Mouse (Mus musculus) midbrain, postnatal 0 days (tissue): ENCODE measurements around the gene Gm10382. TPM values are rescaled to one million over a fixed set of nuclear protein-coding genes. Genes with fewer than 3 reads are reported as not detected.

Experiments used
- ATAC-seq: fragments of 200-750 bp; cut with Nextera tagmentation; 2 replicates; pipeline ENCODE4 v1.8.0; 2017; ENCODE audit warnings: moderate number of reproducible peaks, mild to moderate bottlenecking, moderate TSS enrichment, moderate library complexity; ENCODE audit not compliant: low FRiP score
- DNase-seq: peaks from one replicate; pipeline ENCODE4 v3.0.0-alpha.2; 2015; ENCODE audit warnings: low spot score
- H3K27ac ChIP-seq: fragments of 300-500 bp; sonication (generic); 2 replicates; pipeline ENCODE4 v1.5.1; 2014; ENCODE audit warnings: low read depth, mild to moderate bottlenecking, low read length, mixed read lengths
- H3K27me3 ChIP-seq: fragments of 300-500 bp; sonication (generic); 2 replicates; pipeline ENCODE4 v1.6.1; 2014; ENCODE audit warnings: low read length, control low read depth, mixed read lengths; ENCODE audit not compliant: insufficient read depth
- H3K36me3 ChIP-seq: fragments of 300-500 bp; sonication (generic); 2 replicates; pipeline ENCODE4 v1.6.1; 2014; ENCODE audit warnings: low read length, control low read depth, mixed read lengths; ENCODE audit not compliant: insufficient read depth
- H3K4me1 ChIP-seq: fragments of 300-500 bp; sonication (generic); 2 replicates; pipeline ENCODE4 v1.6.1; 2014; ENCODE audit warnings: mild to moderate bottlenecking, control low read depth, antibody characterized with exemption, low read length, mixed read lengths; ENCODE audit not compliant: insufficient read depth
- H3K4me2 ChIP-seq: fragments of 300-500 bp; sonication (generic); 2 replicates; pipeline ENCODE4 v1.6.1; 2014; ENCODE audit warnings: low read depth, mild to moderate bottlenecking, low read length, mixed read lengths; ENCODE audit not compliant: poor library complexity, severe bottlenecking
- H3K4me3 ChIP-seq: fragments of 300-500 bp; sonication (generic); 2 replicates; pipeline ENCODE4 v1.5.1; 2014; ENCODE audit warnings: low read depth, mild to moderate bottlenecking, low read length, moderate library complexity
- H3K9ac ChIP-seq: fragments of 300-500 bp; sonication (generic); replicated peaks from 2 replicates; pipeline ENCODE4 v1.6.1; 2014; ENCODE audit warnings: mild to moderate bottlenecking, low read length, moderate library complexity, mixed read lengths; ENCODE audit not compliant: poor library complexity, severe bottlenecking
- H3K9me3 ChIP-seq: fragments of 300-500 bp; sonication (generic); 2 replicates; pipeline ENCODE4 v1.6.1; 2016; ENCODE audit warnings: low read length, control low read depth
- CTCF ChIP-seq: IDR thresholded peaks from 2 replicates; pipeline ENCODE4 v1.5.1; 2016; ENCODE audit warnings: antibody characterized with exemption, mild to moderate bottlenecking
- WGBS: fragments of 180-500 bp; shearing (Covaris S2); extraction: QIAGEN DNeasy Blood & Tissue Kit; methylation state at CpG from one replicate; pipeline ENCODE4 v1.1.7; 2014; 5-methylcytosine and 5-hydroxymethylcytosine counted together
- polyA plus RNA-seq: library from polyadenylated mRNA; unstranded; fragments of >200 nt; fragmentation: Nextera tagmentation; extraction: Ambion mirVana; gene quantifications from 2 replicates; pipeline ENCODE4 v1.2.1, GENCODE M21; 2015
- total RNA-seq: library from RNA; depleted of rRNA; stranded (reverse); fragments of >200 nt; gene quantifications from 2 replicates; pipeline ENCODE4 v1.2.3, GENCODE M21; 2014

The Gm10382 gene
- total and polyA plus RNA-seq, 2 experiments from 2014 or later = 0.83 TPM; not detected in 1

DNA sequence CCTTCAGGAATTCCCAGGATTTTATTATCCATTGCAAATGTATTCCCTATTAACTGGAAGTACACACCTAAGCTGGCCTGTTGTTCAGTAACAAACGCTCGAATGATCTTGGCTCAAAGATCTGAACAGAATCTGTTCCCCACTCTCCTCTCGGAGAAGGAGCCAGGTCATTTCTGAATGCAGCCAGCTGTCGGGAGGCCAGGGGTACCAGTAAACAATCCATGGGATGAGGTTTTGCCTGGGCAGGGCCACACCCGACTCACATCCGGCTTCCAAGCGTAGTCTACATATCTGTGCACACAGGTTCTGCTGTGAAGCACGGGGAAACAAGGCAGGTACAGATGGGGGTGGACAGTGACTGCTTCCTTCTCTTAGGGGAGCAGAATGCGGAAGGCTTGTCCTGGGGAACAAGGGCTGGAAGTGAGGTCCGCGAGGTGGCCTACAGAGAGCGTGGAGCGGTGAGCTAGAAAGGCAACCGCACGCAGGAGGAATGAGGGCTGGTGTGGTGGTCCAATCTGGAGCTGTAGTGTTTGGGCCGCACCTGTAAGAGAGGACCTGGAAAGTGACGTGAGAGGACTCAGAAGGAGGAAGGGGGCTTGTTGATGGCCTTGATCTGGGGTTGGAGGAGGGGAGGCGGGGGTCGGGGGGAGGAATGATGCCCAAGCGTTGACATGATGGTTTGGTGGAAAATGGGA is 17.3 kb downstream of the Gm10382 start:
- peak overlapping the region; percentile 98 for H3K27ac ChIP-seq
- 1% methylated on average over 20 of the region's 20 CpGs for WGBS
- peak overlapping the region; percentile 73 for H3K4me2 ChIP-seq
- H3K4me3 ChIP-seq = peak overlapping the region; percentile 47
- ATAC-seq = no peak
- peak; percentile 59 for DNase-seq
- peak overlapping the region; percentile 73 for H3K9ac ChIP-seq
- no peaks in the 10 kb centered on the region for H3K36me3 ChIP-seq
- no peaks in the 10 kb centered on the region for H3K27me3 ChIP-seq
- H3K9me3 ChIP-seq = no peaks in the 10 kb centered on the region
- H3K4me1 ChIP-seq = peaks cover 8% of the 10 kb centered on the region; the same call in 1 of the 2 replicates
- TF ChIP-seq CTCF = no peak

DNA sequence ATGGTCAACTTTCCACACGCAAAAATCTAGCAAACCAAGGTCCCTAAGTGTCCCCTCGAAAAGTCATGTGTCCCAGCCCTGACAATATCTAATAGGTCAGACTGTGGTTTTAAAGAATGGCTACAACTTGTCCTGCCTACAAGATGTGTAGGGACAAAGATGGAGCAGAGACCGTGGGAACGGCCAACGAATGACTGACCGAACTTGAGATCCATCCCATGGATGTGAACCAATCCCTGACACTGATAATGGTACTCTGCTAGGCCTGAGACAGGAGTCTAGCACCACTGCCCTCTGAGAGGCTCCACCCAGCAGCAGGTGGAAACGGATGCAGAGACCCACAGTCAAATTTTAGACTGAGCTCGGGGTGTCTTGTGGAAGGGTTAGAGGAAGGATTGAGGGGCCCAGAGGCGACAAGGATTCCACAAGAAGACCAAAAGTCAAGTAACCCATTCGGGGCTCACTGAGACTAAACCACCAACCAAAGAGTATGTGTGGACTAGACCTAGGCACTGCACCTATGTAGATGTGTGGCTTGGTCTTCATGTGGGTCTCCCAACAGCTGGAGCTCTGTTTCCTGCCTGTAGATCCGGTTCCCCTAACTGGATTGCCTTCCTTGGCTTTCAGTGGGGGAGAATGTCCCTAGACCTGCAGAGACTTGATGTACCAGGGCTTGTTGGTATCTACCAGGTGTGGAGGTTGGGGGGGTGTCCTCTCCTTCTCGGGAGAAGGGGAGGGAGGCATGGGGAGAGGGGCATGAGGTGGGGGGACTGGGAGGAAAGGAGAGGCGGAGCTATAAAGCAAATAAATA is 18.1 kb downstream of the Gm10382 start:
- peaks cover 8% of the 10 kb centered on the region; the same call in 1 of the 2 replicates for H3K4me1 ChIP-seq
- 65% methylated on average over 13 of the region's 13 CpGs for WGBS

DNA sequence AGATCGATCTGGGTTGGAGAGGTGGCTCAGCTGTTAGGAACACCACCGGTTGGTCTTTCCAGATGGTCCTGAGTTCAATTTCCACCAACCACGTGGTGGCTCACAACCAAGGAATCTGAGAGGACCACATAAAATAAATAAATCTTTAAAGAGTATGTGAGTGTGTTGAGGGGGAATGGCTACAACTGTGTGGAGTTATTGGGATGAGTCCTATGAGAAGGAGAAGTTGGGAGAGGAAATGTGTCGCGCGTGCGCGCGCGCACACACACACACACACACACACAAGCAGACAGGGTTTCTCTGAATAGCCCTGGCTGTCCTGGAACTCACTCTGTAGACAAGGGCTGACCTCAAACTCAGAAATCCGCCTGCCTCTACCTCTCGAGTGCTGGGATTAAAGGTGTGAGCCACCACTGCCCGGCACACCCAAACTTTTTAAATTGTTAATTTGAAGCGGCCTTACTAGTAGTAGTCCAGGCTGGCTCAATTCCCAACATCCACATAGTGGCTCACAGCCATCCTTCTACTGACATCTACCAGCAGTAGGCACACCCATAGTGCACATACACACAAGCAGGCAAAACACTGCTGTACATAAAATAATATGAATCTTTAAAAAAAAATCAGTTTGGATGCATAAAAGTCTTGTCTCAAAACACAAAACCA is 18.9 kb downstream of the Gm10382 start:
- Histone ChIP-seq H3K27me3 (no peaks in the 10 kb centered on the region), H3K4me3 (no peak overlapping the region), H3K4me1 (peaks cover 8% of the 10 kb centered on the region; the same call in 1 of the 2 replicates), H3K9me3 (no peaks in the 10 kb centered on the region), H3K9ac (no peak overlapping the region), H3K4me2 (no peak overlapping the region), H3K36me3 (0 out of 2 replicates have a peak, but pooled peaks cover 2% of the 10 kb centered on the region), H3K27ac (0 out of 2 replicates have a peak overlapping the region, but pooled peaks have one; percentile 98)
- TF ChIP-seq CTCF = no peak
- 77% methylated on average over 14 of the region's 14 CpGs for WGBS
- ATAC-seq (no peak), DNase-seq (no peak)

More for the DNA sequence above, 18.1 kb downstream of the Gm10382 start:
- peak overlapping the region; percentile 47 for H3K4me3 ChIP-seq
- H3K9me3 ChIP-seq = no peaks in the 10 kb centered on the region
- no peak for DNase-seq
- H3K36me3 ChIP-seq = no peaks in the 10 kb centered on the region
- peak overlapping the region; percentile 73 for H3K4me2 ChIP-seq
- peak overlapping the region; percentile 98 for H3K27ac ChIP-seq
- H3K27me3 ChIP-seq = no peaks in the 10 kb centered on the region
- H3K9ac ChIP-seq = no peak overlapping the region
- ATAC-seq = no peak
- TF ChIP-seq CTCF = no peak

DNA sequence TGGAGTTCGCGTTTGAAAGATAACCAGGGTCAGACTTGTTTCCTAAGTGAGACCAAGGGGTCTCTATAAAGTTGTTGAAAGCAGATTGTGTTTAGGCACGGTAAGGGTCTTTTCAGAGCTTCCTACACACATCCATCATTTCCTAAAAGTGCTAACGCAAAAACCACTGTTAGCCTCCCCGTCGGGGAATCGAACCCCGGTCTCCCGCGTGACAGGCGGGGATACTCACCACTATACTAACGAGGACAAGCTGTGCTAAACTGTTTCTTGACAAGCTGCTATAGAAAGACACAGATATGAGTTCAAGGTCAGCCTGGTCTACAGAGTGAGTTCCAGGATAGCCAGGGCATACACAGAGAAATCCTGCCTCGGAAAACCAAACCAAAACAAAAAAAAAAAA is 19.7 kb downstream of the Gm10382 start:
- ATAC-seq (no peak), DNase-seq (peak; percentile 89)
- WGBS = 1% methylated on average over 13 of the region's 13 CpGs
- Histone ChIP-seq H3K4me2 (peak overlapping the region; percentile 32), H3K4me3 (peak overlapping the region; percentile 27), H3K27ac (0 out of 2 replicates have a peak overlapping the region, but pooled peaks have one; percentile 55), H3K4me1 (peaks cover 8% of the 10 kb centered on the region; the same call in 1 of the 2 replicates), H3K9ac (no peak overlapping the region), H3K27me3 (no peaks in the 10 kb centered on the region), H3K36me3 (peaks cover 9% of the 10 kb centered on the region), H3K9me3 (no peaks in the 10 kb centered on the region)
- TF ChIP-seq CTCF = no peak

DNA sequence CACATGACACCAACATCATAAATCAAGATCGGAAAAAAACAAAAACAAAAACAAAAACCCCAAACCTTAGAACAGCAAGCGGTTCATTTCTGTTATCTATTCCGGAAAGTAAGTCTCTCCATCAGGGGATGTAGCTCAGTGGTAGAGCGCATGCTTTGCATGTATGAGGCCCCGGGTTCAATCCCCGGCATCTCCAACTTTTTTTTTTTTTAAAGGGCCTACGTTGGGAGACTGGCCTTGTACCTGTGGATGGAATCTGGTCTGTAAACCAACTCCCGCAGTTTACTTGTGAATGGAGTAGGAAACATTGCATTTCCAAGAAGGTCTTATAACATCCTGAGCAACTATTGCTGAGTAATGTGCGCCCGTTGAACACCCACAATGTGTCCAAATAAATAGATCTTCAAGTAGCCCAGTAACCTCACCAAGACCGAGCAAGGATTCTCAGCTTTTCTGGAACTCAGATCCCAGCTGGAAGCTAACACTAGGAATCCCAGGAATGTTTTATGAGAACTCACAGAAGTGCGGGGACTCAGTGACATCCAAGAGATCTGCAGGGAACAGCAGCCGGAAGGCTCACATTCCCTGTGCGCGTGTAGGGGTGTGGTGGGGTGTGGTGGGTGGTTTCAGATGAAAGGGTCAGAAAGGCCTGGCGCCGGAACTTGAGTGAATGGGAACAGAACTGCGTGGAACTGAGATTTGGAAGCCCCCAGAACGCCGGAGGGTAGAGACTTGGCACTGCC is 20.4 kb downstream of the Gm10382 start:
- Histone ChIP-seq H3K4me1 (peaks cover 8% of the 10 kb centered on the region; the same call in 1 of the 2 replicates), H3K9me3 (no peaks in the 10 kb centered on the region), H3K4me2 (peak overlapping the region; percentile 32), H3K36me3 (peaks cover 13% of the 10 kb centered on the region), H3K27me3 (no peaks in the 10 kb centered on the region), H3K4me3 (peak overlapping the region; percentile 27), H3K9ac (no peak overlapping the region), H3K27ac (0 out of 2 replicates have a peak overlapping the region, but pooled peaks have one; percentile 55)
- ATAC-seq (no peak), DNase-seq (peak; percentile 71)
- 13% methylated on average over 20 of the region's 20 CpGs for WGBS
- no peak for TF ChIP-seq CTCF
